Mouse (Mus musculus) thymus, postnatal 14 days (tissue): ENCODE measurements around the gene Camta1.

Source experiments
- DNase-seq: peaks from one replicate; pipeline ENCODE4 v3.0.0; 2021

Camta1 gene

DNA sequence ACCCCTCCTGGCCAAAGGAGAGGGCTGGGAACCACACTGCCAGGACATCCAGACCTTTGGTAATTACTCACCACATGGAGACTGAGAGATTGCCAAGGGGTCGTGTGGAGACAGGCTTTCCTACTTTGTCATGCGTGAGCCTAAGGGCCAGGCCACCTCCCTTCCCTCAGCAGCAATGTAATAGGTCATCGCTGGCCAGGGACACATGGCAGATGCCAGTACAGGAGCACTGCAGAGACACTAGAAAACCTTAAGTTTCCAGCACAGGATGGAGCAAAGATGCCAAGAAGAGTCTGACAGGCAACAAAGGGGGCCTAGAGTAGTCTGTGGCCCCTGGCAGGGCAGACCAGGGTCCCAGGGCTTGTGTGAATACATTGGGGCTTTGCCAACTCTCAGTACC lies 283.7 kb downstream of the Camta1 start:
- no peak for DNase-seq

DNA sequence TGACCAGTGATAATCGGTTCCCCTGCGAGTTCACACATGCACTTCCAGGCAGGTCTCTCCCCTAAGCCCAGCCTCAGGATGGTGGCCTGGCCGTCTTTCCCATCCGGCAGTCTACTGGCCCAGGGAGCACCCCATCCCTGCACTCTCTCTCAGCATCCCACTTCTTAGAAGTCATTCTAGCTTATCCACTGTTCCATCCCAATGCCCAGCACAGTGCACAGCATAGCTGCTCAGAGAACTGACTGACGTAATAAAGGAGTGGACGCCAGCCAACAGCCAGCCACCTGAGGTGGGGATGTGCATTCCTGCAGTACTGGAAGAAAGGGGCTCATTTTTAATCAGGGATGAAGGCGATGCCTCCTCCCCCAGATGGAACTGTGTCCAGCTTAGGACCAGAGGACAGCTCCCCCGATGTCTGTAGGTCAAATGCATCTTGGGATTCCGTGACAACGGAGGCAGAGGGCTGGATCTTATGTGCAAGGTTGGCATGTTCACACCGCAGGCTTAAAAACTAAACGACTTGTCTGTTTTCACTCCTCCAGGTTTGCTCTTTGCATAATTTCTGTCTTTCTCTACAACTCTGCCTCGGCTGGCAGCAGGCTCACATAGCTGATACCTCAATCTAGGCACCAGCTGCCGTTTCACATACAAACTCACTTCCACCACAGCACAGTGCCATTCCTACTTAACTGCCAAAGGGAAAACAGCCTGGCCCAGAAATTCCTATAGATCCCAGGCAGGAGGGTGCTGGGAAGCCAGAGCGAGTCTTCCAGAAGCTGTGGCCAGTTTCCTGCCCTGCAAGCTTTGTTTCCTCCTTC lies 285.2 kb downstream of the Camta1 start:
- no peak for DNase-seq

DNA sequence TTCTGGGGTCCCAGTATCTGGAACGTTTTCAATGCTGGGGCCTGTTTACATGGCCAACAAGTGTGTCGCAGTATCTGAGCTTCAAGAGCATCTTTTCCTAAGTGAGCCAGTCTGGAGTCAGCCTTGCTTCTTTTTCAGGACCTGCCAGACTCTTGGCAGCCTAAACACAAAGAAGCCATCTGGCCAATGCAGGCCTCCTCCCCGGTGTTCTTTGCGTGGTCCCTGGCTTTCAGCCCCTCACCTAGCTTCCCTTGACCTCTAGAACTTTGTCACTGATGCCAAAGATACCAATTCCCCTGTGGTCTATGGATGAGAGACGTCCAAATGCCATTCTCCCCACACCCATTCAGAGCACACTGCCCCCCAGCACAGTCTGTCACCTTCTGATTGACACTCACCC lies 289.0 kb downstream of the Camta1 start:
- DNase-seq: no peak

DNA sequence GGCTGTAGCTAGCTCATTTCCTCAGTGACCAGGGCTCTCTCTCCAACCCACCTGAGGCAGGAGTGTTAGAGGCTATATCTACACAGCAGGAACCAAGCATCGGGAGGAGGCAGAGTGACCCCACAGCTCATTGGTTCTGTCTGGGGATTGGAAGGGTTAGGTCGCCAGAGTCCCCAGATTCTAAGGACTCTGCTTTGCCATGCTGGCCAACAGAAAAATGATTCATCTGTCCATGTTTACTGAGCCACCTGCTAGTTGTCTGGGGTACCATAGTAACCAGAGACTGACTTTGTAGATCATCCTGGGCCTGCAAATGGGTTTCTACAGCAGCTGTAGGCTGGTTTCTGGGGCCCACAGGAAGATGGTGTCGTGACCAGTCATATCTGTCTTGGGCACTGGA lies 292.1 kb downstream of the Camta1 start:
- no peak for DNase-seq

DNA sequence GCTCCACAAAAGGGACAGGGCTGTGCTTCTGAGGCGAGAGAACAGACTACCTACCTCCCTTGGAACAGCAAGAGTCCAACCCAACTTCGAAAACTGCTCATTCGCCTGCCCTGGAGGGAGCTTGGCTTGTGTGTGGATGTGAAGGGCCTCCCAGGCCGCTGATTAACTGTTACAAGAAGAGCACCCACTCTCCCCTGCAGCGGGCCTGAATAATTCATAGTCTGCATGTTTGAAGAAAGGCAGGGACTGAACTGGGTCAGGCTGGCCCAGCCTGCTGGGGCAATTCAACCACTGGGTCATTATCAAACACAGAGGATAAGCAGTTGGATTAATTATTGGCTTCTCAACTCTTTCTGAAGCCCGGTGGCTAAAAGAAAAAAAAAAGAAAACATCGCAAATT lies 292.8 kb downstream of the Camta1 start:
- no peak for DNase-seq

DNA sequence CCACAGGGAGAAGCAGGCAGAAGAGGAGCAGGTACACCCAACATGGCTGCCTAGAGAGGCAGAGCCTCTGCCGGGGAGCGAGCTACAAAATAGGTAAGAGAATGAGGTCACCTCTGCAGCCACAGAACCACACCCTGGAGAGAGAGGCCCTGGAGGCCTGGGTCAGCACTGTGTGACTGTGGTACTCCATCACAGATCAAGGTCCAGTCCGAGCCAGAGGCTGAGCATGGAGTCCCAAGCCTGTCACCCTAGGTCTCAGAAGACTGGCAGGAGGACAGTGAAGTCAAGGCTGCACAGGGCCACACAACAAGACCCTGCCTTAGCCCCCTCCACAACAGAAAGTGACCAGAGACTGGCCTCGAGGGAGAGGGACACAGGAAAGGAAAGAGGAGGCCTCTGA lies 294.6 kb downstream of the Camta1 start:
- no peak for DNase-seq

DNA sequence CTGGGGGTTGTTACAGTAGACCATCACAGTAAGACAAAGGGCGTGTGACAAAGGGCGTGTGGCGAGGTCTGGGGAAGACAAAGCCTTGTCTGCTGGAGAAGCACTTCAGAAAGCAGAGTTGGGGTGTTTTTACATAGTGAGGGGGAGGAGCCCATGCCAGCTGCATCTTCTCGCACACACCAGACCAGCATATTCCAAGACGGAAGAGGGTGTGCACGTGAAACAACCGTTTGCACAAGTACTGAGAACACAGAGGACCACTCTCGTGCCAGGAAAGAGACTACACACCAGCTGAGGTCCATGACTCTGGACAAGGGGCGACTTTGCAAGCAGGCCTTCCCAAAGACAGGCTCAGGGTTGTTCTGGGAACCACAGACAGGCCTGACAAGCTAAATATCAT lies 306.2 kb downstream of the Camta1 start:
- DNase-seq: no peak

DNA sequence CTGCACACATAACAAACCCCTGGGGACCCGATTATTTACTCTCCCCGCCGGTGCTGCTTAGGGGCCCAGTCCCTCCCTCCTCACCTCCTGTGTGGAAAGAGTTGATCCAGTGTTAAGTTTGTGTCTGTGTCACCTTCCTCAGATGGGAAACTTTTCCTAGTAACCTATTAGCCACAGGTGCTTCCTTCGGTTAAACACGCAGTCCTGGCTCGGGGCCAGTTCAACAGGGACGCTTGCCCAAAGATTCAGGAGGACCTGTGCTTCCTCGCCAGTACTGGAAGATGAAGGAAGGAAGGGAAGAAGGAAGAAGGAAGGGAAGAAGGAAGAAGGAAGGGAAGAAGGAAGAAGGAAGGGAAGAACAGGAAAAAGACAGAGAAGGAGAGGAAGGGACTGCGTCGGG lies 312.2 kb downstream of the Camta1 start:
- DNase-seq: no peak

DNA sequence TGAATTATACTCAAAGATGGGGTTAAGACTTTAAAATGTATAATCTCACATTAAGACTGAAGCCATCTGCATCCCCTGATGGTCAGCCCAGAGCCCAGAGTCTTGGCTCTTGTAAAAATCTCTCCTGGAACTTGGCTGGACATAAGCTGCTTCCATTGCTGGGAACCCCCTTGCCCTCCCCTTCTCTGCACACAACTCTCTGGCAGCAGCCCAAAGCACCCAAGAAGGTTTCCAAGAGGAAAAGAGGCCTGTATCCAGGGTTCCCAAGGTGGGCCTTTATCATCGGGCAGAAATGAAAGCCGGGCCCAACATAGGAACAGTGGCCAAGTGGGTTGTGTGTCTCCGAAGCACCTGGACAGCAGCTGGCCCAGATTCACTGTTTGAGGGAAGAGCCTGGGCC lies 316.2 kb downstream of the Camta1 start:
- no peak for DNase-seq

DNA sequence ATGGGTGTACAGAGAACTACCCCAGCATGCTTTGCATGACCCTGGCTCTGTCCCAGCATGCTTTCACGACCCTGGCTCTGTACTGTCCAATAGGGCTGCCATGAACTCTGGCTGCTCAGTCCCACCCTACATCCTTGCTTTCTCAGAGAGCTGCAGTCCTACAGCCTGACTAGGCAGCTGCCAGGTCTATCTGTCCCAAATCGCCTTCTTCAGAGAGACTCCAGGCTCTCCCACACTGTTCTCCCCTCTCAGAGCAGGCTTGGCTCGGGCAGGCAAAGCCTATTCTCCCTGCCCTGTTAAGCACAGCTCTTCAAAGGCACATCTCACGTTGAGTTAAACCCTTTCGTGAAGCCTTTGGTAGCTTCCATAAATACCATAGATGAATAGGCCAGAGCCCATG lies 317.5 kb downstream of the Camta1 start:
- DNase-seq: no peak

DNA sequence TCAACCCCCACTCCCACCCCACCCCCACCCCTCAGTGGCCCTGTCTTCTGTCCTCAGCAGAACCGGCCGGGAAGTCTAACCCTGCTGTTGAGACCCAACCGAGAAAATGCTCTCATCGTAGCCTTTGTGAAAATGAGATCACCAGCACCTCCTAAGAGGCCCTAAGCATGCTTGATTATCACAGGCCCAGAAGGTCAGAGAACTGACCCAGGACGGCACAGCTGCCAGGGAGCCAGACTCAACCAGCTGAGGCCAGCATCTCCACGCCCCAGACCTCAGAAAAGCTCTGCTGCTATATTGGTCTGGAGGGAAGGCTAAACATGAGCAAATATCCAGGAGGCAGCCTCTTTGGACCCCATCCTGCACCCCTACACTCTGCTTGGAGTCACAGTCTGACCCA lies 321.1 kb downstream of the Camta1 start:
- DNase-seq: no peak

DNA sequence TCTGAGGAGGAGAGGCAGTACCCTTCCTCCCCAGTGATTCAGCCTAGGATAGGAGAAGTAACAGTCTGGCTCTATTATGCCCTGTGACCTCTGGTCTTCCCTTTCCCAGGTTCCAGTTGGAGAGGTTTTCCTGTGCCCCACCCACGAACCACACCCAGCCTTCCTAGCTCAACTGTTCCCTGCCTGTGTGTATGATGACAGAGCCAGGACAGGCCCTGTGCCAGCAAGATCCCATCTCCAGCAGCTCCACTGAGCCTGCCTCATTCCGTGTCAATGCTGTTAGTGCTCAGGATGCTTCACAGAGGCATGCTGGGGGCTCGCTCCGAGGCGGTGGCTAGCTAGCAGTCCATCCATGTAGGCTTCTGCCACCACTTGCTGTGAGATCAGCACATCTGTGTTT lies 321.8 kb downstream of the Camta1 start:
- no peak for DNase-seq

DNA sequence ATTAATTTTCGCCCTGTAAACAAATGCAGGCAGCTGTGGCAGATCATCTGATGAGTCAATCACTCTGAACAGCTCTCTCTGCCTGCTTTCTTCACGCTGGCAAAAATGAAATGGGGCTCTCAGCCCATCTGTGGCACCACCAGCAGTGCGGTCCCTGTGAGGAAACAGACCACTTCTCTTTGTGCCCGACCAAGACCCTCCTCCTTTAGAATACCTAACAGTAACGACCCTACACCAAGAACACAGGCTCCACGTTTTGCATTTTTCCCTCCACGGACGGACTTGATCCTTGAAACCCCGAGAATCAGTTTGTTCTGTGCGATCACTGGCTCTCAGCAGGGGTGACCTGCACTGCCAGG lies 322.5 kb downstream of the Camta1 start:
- DNase-seq: no peak

DNA sequence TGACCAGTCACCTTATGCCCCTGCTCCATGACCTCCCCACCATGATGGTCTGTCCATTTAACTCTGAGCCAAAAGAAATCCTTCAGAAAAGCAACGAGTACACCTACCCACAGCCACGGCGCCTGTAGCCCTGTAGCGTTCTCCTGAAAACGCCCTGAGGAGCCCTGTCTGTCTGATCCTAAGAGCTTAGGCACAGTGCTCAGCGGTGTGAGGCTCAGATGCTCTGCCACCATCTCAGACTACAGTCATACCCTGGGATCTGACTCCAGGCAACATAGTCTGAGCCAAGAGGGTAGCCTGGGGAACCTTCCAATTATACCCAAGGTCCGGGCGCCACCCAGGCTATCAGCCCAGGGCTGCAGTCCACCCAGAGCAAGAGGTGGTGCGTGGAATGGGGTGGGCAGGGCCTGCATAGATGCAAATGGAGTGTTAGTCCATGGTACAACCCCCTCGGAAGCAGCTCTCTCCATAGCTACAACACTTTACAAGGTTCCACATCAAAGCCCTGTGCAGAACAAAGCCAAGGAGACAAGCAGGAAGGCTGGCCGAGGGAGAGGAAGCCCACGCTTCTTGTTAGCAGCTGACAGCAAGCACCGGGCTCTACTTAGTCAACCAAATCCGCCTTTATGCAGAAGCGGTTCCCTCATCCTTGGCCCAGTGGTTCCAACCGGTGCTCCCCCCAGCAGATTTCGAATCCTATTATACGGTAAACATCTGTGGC lies 323.1 kb downstream of the Camta1 start:
- no peak for DNase-seq

DNA sequence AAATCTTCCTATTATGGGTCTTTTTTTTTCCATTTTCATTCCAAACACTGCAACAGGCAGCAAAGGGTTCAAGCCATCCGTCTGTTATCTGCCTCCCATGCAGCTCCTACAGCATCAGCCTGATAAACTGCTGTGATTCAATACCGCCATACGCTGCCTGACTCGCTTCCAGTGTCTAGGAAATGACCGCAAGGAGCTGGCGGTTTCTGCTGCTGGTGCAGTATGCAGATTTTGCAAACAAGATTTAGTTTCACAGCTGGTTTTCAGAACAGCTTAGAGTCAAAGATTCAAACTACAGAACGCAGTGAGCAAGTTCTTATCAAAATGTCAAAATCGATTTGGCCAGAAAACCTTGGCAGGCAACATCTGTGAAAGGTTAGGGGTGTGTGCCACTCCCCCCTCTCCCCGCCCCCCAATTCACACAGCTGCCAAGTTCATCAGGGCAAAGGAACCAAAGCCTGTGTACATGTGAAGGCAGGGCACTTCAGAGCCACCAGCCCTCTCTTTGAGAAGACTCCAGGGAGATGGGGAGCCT lies 325.7 kb downstream of the Camta1 start:
- no peak for DNase-seq

DNA sequence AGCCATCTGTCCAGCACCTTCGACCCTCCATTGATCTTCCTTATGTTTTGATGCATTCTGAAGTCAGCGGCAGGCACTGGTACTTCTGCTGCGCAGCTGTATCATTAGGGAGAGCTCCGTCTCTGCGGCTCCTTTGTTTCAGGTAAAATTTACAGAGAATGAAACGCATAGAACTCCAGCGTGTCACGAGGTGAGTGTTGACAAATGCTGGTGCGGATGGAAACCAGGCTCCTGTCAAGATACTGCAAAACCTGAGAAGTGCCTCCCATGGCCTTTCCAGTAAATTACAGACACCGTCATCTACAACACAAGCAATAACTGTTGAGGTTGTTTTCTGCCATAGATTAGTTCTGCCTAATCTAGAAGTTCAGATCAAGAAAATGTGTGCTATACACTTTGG lies 328.2 kb downstream of the Camta1 start:
- no peak for DNase-seq

DNA sequence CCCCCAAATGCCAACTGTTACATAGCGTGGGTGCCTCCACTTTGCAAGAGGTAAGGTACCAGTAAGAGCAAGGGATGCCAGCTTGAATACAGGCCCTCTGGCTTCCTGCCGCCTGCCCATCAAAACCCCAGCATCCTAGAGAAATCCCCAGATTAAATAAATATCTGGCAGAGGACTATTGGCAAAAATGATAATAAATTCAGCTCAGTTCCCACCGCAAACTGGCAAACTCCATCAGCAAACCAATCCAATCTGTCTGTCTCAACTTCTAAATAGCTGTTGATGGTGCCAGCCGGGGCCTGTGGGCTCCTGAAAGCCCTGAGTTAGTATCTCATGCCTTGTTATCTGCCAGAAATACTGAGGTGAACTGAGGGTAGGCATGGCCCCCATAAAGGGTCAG lies 333.2 kb downstream of the Camta1 start:
- no peak for DNase-seq

DNA sequence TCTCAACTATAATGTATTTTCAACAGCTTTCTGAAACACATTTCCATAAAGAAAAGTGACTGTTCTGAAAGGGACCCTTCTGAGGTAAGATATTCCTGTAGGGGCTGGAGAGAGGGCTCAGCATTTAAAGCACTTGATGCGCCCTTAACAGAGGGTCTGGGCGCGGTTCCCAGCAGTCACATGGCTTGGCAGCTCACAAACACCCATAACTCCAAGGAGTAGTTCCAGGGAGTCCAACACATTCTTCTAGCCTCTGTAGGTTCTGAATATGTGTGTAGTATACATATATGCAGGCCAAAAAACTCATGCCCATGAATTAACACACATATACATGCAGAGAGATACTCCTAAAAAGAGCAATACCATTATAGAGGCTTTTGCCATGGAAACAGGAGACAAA lies 333.9 kb downstream of the Camta1 start:
- no peak for DNase-seq

DNA sequence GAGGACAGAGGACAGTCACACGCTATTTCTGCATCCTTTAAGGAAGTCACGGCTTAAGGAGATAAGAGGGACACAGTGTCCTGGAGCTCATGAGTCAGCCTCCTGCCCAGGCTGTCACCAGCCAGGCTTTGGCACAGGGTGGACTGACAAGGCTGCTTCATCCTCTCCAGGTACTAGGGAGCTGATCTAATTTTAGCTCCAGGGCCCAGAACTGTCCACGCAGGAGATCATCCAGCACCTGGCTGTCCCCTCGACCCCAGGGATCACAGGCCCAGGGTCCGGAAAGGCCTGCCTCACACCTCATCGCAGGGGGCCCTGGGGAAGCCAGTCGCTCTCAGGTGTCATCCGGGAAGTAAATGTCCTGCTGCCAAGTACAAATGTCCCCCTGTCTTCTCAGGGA lies 341.6 kb downstream of the Camta1 start:
- no peak for DNase-seq

DNA sequence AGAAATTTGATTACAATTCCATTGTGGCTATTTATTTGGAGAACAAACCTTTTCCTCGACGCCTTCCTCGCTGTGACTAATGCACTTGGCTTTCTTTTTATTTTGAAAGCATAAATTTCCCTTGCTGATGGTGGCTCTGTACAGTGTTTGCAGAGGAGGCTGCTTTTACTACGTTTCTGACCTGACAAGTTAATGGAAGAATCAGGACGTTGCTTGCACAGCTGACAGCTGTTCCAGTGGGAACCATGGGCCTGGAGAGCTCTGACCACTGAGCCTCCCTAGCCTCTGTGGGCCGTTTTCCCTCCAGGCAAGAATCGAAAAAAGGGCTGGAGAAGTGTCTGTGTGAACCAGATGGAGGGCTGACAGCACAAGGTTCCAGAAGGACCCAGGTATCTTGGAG lies 342.7 kb downstream of the Camta1 start:
- DNase-seq: no peak

DNA sequence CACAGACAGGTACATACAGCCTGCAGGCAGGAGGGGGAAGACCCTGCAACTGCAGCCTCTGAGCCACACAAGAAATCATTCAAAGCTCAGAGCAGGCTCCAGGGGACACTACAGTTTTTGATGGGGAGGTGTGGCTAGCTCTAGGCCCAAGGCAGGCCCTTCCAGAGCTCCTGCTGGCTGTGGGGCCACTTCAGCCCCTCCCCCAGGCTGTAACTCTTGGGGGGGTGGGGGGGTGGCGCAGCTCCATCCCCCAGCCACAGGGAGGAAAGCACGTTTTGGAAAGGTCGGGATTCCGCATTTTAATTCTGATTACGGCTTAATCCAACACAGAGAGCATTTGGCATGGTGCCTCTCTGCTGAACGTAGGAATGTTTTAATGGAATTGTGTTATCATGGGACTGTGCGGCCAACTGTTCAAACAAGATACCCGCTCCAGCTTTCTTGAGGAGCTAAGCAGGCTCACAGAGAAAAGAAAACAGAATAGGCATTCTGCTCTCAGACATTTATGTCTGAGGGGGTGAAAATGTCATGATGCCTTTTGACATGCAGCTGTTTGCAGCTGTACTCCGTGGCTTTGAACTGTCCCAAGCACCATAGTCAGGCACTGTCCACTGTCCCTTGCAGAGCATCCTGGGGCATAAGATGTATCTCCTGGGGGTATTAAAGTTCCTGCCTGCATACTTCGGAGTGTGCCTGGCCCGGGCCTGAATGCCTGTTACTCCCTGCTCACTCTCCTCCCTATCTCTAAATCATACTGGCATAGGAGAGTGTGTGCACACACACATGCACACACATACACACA lies 344.5 kb downstream of the Camta1 start:
- no peak for DNase-seq

DNA sequence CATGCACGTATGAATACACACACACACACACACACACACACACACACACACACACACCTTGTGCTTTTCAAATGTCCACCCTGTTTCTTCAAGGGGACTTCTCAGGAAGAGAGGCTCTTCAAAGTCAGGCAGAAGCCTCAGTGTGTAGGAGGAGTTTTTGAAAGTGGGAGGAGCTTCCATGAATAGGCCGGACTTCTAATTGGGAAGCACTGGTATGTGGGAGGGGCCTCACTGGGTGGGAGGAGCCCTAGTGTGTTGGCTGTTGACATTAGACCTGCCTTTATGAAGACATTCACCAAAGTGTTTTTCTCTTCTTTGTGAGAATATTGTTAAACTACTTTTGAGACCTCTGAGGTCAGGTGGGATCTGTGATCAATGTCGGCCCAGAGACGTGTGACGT lies 346.4 kb downstream of the Camta1 start:
- no peak for DNase-seq

DNA sequence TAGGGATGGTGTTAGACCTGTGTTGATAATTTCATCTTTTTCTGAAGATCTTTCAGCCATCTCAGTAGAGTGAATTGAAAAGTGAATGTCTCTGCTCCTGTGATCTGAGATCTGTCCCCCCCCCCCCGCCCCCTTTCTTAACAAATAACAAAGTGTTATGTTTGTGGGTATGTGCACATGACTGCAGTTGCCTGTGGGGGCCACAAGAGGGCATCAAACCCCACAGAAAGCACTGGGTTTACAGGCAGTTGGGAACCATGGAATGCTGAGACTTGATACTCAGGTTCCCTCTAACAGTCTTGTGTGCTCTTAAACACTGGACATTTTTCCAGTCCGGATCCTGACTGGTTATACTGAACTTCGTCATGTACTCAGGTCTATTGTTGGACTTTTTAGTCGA lies 350.6 kb downstream of the Camta1 start:
- no peak for DNase-seq

DNA sequence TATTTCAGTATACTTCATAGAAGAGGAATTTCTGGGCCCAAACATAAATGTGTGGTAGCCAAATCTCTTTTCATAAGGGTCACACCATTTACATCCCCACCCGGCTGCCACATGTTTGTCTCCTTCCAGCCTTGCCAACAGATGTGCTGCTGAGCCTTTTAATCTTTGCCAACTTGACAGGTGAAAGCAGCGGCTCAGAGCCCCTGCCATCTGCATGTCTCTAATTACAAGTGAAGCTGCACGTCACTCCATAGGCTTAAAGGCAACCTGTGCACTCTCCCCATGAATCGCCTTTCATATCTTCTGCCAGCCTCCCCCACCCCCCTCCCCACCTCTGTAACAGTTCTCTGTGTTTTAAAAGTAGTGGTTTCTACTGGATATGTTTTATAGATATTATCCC lies 351.3 kb downstream of the Camta1 start:
- no peak for DNase-seq
